Mouse (Mus musculus) induced T-regulatory cell, adult 2 months (primary cell): ENCODE measurements around the gene Myrip.

Experiments
- DNase-seq: peaks from one replicate; pipeline ENCODE4 v3.0.0-alpha.2; 2012; ENCODE audit warnings: low read depth

Myrip gene

DNA sequence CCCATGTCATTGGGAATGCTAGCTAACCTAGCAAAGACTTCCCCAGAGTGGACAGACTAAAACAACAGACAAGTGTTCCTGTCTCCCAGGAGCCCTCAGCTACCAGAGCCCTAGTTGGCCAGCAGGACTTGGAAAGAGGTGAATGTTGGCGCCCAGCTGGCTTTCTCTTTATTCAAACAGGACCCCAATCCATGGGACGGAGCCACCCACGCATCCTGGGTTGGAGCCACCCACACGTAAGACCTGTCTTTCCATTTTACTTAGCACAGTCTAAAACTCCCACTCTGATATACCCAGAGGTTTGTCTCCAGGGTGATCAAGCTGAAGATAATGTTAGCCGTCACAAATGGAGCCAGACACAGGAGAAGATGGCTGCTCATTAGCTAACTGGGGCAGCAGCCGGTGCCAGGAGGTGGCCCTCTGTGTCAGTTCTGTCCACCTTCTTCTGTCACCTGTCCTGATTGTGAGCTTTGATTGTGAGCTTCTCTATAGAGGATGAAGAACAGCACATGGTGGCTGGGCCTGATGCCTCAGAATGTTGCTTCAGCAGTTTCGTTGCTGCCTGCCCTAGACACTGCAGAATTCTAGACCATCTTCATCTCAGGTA lies 95.4 kb downstream of the Myrip start:
- DNase-seq: no peak

GRCm38 (mm10) chr9:120398289-120398688 lies 97.0 kb downstream of the Myrip start:
- no peak for DNase-seq

GRCm38 (mm10) chr9:120399537-120399936 lies 98.2 kb downstream of the Myrip start:
- peak; percentile 45 for DNase-seq

DNA sequence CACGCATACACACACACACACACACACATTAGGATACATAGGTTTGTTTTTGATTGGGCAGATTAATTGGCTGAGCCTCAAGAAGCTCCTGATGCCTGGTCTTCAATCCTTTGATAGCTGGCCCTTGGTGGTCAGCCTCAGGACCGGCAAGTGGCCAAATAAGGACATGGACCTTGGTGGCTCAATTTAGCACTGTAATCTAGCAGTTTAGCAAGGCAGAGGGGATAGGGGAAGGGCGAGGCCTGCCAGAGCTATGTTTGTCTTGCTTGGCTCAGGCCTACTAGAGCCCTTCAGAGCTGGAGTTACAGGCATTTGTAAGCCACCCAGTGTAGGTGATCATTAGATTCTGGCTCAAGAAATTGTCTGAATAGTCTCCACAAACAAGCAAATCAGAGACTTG lies 101.1 kb downstream of the Myrip start:
- DNase-seq: no peak

DNA sequence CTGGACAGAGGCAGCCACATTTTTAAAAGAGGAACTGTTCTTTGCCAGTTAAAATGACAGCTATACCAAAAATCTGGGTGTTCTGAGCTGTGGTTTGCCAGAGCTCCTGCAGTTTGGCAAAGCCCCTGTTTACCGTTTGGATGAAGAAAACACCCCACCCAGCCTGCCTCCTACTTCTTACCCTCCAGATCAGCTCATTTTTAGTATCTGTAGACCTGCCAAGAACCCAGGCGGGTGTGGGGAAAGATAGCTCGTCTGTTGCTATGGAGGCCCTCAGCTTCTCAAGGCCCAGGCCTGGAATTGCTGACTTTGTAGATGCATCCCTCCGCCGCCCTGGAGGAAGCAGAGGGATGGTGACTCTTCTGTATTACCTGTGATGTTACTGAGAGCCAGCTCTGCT lies 102.3 kb downstream of the Myrip start:
- DNase-seq: no peak

DNA sequence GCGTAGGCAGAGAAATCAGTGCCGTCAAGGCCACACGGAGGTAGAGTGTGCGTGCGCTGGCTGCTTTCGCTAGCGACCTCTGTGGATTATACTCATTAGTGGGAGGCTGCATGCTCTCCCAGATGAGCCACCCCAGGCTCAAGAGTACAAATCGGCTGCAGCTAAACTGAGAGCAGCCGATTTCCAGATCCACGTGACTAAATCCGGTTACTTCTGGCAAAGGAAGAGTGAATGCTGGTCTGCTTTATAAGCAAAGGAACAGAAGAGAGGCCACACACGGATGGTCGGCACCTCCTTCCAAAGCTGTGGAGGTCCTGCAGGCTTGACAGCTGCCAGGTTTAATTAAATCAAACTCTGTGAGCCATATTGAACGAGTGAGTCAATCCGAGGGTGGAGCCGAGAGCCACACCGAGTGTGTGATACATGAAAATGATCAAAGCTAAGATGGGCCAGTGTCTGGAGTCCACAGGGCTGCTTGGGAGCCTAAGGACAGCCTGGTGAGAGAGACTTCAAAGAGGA lies 108.4 kb downstream of the Myrip start:
- DNase-seq: no peak

GRCm38 (mm10) chr9:120410421-120410820 lies 109.1 kb downstream of the Myrip start:
- peak; percentile 74 for DNase-seq

DNA sequence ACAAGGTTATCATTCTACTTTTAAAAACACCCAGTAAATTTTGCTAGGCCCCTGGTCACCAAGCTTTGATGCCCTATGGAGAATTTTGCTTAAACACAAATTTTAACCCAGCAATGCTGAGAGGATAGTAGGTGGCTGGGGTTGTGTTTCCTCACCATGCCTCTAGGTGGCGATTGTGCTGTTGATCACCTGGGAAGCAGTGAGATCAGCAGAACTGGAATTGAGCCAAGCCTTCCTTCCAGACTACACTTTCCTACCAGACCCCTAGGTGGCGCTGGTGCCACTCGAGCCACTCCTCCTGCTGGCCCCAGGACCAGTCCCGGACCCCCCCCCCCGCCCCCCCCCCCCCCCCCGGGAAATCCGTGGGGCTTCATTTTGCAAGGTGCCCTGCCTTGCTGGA lies 114.2 kb downstream of the Myrip start:
- peak; percentile 78 for DNase-seq

- DNase-seq: no peak
These were observed 114.8 kb downstream of the Myrip start for GRCm38 (mm10) chr9:120416151-120416550.

DNA sequence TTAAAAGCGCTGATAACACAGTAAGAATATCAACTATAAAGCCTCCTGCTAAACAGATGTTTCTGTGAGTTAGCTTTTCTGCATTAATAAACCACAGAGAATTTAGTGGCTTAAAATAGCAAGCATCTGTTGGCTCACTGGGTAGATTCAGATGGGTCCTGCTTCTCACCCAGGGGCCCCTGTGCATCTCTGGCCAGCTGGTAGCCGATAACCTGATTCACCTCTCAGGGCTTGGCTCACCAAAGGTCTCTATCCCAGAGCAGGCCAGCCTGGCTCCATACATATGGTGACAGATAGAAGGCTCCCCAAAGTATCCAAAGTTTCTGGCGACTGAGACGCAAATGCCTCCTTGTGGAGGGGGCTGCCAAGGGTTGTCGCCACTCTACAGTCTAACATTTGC lies 115.4 kb downstream of the Myrip start:
- no peak for DNase-seq

- no peak for DNase-seq
These were observed 117.3 kb downstream of the Myrip start for GRCm38 (mm10) chr9:120418582-120418981.

- DNase-seq: no peak
These were observed 123.3 kb downstream of the Myrip start for GRCm38 (mm10) chr9:120424567-120424966.

DNA sequence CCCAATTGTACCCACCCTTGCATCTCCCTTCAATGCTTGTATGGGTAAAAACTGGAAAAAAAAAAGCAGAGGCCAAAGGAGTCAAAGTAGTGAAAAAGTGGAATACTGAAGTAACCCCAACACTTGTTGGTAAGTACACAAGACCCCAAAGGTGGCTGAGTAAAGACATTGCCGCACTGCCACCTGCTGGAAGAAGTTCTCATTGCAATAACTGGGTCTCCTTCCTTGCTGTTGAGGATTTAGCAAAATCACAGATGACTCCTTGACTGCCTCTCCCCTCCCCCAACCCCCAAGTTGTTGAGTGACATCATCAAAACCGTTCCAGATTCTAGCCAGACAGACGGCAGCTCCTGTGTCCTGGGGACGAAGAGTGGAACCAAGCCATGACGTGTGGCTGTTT lies 124.5 kb downstream of the Myrip start:
- peak; percentile 68 for DNase-seq

- no peak for DNase-seq
These were observed 126.9 kb downstream of the Myrip start for GRCm38 (mm10) chr9:120428181-120428580.

DNA sequence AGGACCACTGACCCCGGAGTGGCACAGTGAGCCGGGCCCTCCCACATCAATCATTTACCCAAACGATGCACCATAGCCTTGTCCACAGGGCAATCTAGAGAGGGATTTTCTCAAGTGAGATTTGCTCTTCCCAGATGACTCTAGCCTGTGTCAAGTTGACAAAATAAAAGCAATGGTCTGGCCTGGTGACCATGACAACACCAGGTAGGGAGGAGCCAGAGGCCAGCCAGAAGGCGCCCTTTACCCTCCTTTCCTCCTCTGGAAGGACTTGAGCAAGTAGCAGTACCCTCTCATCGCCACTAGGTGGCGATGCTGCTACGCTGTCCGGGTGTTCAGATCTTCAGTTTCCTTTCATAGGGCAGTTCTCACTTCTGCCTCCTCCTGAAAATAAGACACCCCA lies 132.4 kb downstream of the Myrip start:
- DNase-seq: peak; percentile 84

DNA sequence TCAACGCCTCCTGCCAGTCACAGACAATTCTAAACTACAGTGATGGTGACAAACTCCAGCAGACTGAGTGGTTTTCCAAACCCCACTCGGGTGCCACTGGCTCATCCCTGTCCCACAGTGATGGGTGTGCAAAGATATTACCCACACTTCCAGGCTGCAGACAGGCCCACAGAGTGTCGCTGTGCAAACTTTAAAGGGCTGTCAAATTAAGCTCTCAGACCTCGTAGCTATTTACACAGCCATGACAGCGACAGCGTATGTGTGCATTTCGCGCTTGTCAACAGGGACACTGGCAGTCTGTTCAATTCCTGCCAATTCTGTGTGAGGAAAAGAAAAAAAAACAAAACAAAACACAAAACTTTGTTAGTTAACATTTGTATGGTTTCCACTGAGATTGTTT lies 134.5 kb downstream of the Myrip start:
- no peak for DNase-seq

GRCm38 (mm10) chr9:120436854-120437253 lies 135.5 kb downstream of the Myrip start:
- no peak for DNase-seq

- DNase-seq: no peak
These were observed 136.1 kb downstream of the Myrip start for GRCm38 (mm10) chr9:120437266-120437876.

DNA sequence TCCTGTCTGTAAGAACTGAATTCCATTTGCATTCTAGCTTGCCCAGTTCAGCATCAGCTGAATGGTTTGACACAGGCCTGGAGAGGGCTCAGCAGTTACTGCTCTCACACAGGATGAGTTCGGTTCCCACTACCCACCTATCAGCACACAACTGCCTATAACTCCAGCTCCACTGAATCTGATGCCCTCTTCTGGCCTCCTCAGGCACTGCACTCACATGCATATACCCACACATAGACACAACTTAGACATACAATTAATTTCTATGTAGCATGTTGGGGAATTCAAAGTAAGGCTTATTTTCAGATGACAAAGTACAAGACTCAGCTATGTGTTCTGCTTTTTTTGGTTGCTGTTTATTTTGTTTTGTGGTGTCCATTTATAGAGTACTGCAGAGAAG lies 137.0 kb downstream of the Myrip start:
- DNase-seq: no peak

DNA sequence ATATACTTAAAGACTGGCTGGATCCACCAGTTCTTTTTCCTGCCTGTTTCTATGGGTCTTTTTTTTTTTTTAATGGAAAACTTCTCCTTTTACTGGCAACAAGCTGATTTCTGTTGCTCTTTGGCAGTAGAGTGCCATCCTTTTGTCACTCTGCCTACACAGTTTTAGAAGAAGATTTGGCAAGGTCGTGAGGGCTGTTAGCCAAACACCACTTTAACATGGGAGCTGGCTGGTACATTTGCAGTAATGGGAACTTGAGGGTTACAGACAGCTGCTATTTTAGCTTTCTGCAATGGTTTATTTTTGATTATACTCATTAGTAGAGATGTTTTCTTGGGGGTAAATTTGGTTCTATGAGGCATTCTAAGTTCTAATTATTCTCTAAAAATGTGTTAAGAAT lies 137.5 kb downstream of the Myrip start:
- DNase-seq: no peak

DNA sequence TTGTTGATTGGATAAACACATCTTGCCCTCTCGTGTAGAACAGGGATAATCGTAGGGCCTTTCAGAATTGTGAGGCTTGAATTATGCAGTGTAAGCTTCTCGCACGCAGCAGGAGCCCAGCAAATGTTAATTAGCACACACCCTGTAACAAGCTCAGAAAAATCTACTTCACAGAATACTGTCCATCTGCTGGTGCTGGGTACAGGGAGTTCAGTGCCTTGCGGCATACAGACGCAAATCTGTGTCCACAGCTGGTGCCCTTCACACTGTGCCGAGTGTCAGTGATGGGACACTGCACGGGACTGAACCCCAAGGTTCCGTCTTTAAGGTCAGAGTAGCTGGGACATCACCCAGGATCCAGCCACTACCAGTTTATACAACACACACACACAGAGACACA lies 143.3 kb downstream of the Myrip start:
- DNase-seq: no peak

- DNase-seq: no peak
These were observed 148.5 kb downstream of the Myrip start for GRCm38 (mm10) chr9:120449696-120450329.
